Mouse (Mus musculus) kidney, embryonic 16.5 days (tissue): ENCODE measurements around the gene Dusp15. TPM values are rescaled to one million over a fixed set of nuclear protein-coding genes. Genes with fewer than 3 reads are reported as not detected.

Experiments used
- ATAC-seq: fragments of 200-750 bp; cut with Nextera tagmentation; 2 replicates; pipeline ENCODE4 v1.8.0; 2017; ENCODE audit warnings: moderate TSS enrichment; ENCODE audit not compliant: low FRiP score, low TSS enrichment
- H3K27ac ChIP-seq: fragments of 300-500 bp; sonication (generic); 2 replicates; pipeline ENCODE4 v1.5.1; 2014; ENCODE audit warnings: low read length
- H3K27me3 ChIP-seq: fragments of 300-500 bp; sonication (generic); 2 replicates; pipeline ENCODE4 v1.6.1; 2014; ENCODE audit warnings: low read length, control low read depth, mixed read lengths; ENCODE audit not compliant: insufficient read depth
- H3K36me3 ChIP-seq: fragments of 300-500 bp; sonication (generic); 2 replicates; pipeline ENCODE4 v1.6.1; 2014; ENCODE audit warnings: low read length, control low read depth, mixed read lengths; ENCODE audit not compliant: insufficient read depth
- H3K4me1 ChIP-seq: fragments of 300-500 bp; sonication (generic); 2 replicates; pipeline ENCODE4 v1.6.1; 2014; ENCODE audit warnings: low read length, control low read depth, mixed read lengths; ENCODE audit not compliant: insufficient read depth
- H3K4me2 ChIP-seq: fragments of 300-500 bp; sonication (generic); replicated peaks from 2 replicates; pipeline ENCODE4 v1.6.1; 2014; ENCODE audit warnings: low read depth, low read length
- H3K4me3 ChIP-seq: fragments of 300-500 bp; sonication (generic); 2 replicates; pipeline ENCODE4 v1.5.1; 2014; ENCODE audit warnings: mild to moderate bottlenecking, low read length
- H3K9ac ChIP-seq: fragments of 300-500 bp; sonication (generic); replicated peaks from 2 replicates; pipeline ENCODE4 v1.6.1; 2014; ENCODE audit warnings: low read length
- H3K9me3 ChIP-seq: fragments of 300-500 bp; sonication (generic); 2 replicates; pipeline ENCODE4 v1.6.1; 2016; ENCODE audit warnings: low read length, control low read depth
- WGBS: fragments of 180-500 bp; shearing (Covaris S2); extraction: QIAGEN DNeasy Blood & Tissue Kit; methylation state at CpG from one replicate; pipeline ENCODE4 v1.1.7; 2014; 5-methylcytosine and 5-hydroxymethylcytosine counted together
- polyA plus RNA-seq: library from polyadenylated mRNA; unstranded; fragments of >200 nt; fragmentation: Nextera tagmentation; extraction: Ambion mirVana; gene quantifications from 2 replicates; pipeline ENCODE4 v1.2.1, GENCODE M21; 2015

The Dusp15 gene
- polyA plus RNA-seq, 1 experiment from 2014 or later: 3.1 TPM

DNA sequence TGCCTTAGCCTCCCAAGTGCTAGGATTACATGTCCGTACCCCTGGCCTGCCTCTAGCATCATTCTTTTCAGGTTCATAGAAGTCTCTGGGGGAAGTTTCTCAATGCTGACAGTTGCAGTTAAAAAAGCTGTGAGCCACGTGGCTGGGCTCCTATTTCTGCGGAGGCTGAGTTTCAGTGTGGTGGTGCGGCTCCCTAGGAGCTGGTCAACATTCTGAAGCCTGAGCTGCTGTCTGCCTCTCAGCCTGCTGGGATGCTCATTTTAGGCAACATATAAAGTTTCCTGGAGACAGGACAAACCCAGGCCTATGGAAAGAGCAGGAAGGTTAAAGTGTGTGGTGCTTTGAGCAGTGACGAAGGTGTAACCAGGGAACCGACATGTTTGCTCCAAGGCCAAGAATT is 52.5 kb downstream of the Dusp15 start:
- Histone ChIP-seq H3K36me3 (peaks cover 20% of the 10 kb centered on the region), H3K4me1 (peaks cover 16% of the 10 kb centered on the region), H3K9me3 (no peaks in the 10 kb centered on the region), H3K4me3 (no peak overlapping the region), H3K9ac (no peak overlapping the region), H3K4me2 (no peak overlapping the region), H3K27ac (no peak overlapping the region), H3K27me3 (no peaks in the 10 kb centered on the region)
- ATAC-seq: no peak
- 45% methylated on average over 6 of the region's 6 CpGs for WGBS

- Histone ChIP-seq H3K9ac (no peak overlapping the region), H3K36me3 (peaks cover 41% of the 10 kb centered on the region), H3K4me2 (no peak overlapping the region), H3K27ac (no peak overlapping the region), H3K9me3 (no peaks in the 10 kb centered on the region), H3K4me1 (no peaks in the 10 kb centered on the region), H3K4me3 (no peak overlapping the region), H3K27me3 (no peaks in the 10 kb centered on the region)
- WGBS: 85% methylated on average over 3 of the region's 3 CpGs
- no peak for ATAC-seq
Observed at GRCm38 (mm10) chr2:152896926-152897325, 54.6 kb downstream of the Dusp15 start.

DNA sequence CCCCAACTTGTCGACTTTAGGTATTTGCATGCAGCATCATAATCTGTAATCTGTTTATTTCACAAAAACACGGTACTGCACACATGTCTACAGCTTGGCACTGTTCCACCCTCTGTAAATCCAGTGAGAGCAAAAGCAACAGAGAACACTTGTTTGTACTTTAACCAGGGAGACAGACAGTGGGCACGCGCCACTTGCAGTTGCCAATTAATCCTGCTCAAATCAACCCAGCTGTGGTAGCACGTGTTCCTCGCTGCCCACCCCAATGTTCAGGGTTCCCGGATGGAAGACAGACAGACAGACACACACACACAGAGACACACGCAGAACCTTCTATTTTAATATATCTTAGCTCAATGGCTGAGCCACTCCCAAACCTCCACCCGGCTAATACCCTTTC is 55.7 kb downstream of the Dusp15 start:
- ATAC-seq: no peak
- no peaks in the 10 kb centered on the region for H3K9me3 ChIP-seq
- WGBS: 88% methylated on average over 9 of the region's 9 CpGs
- H3K27me3 ChIP-seq: no peaks in the 10 kb centered on the region
- no peak overlapping the region for H3K27ac ChIP-seq
- no peak overlapping the region for H3K4me2 ChIP-seq
- H3K9ac ChIP-seq: no peak overlapping the region
- peaks cover 49% of the 10 kb centered on the region for H3K36me3 ChIP-seq
- no peaks in the 10 kb centered on the region for H3K4me1 ChIP-seq
- H3K4me3 ChIP-seq: no peak overlapping the region

Other genes with a start within 250 kb of the Dusp15 start
- 139 and 151 TPM in 2 replicates for gene Id1, start 215.4 kb downstream of the Dusp15 start, polyA plus RNA-seq
- 19.6 and 22.1 TPM in 2 replicates for gene Cox4i2, start 197.5 kb downstream of the Dusp15 start, polyA plus RNA-seq
- 113 and 116 TPM in 2 replicates for gene Bcl2l1, start 120.0 kb downstream of the Dusp15 start, polyA plus RNA-seq
- gene Tpx2, start 103.7 kb downstream of the Dusp15 start, polyA plus RNA-seq: 83.9 and 97.6 TPM in 2 replicates
- 0.32 and 0.42 TPM in 2 replicates for gene Mylk2, start 40.3 kb downstream of the Dusp15 start, polyA plus RNA-seq
- 7.5 and 8.3 TPM in 2 replicates for gene Foxs1, start 18.5 kb downstream of the Dusp15 start, polyA plus RNA-seq
- 1.2 and 1.3 TPM in 2 replicates for gene Ttll9, start 10.8 kb upstream of the Dusp15 start, polyA plus RNA-seq
- 115 and 130 TPM in 2 replicates for gene Pdrg1, start 63.7 kb upstream of the Dusp15 start, polyA plus RNA-seq
- not detected in 2 replicates for gene Xkr7, start 80.2 kb upstream of the Dusp15 start, polyA plus RNA-seq
- gene Ccm2l, start 114.3 kb upstream of the Dusp15 start, polyA plus RNA-seq: 1.8 and 2.4 TPM in 2 replicates
- gene Hck, start 156.8 kb upstream of the Dusp15 start, polyA plus RNA-seq: 6.3 and 6.6 TPM in 2 replicates
- 102 and 108 TPM in 2 replicates for gene Tm9sf4, start 209.6 kb upstream of the Dusp15 start, polyA plus RNA-seq